Mouse (Mus musculus): ENCODE measurements around the gene Gzmg.
"Not testable (repeated sequence)": the region's sequence is repeated elsewhere in the genome, so short reads cannot be mapped to it uniquely, and the experiment has no call there.

GRCm38 (mm10) chr14:56159479-56159878 is at the start of gene Gzmg:
- not testable (repeated sequence) for TF ChIP-seq CTCF, EP300 (IDR thresholded peaks at IDR 0.05; ENCODE audit: low read depth)
